Mouse (Mus musculus) erythroblast, adult 5-6 weeks (primary cell): ENCODE measurements at regions not wholly inside any gene's neighbourhood (a gene's known extent, or its start where the extent isn't known, plus 50 kb on each side); places are given as distances from the start of the nearest gene placed in this dataset.

Source experiments
- ATAC-seq: replicated peaks from 2 replicates; pipeline ENCODE4 v1.8.0; 2016; ENCODE audit warnings: moderate number of reproducible peaks, mild to moderate bottlenecking, moderate TSS enrichment, inconsistent platforms; ENCODE audit not compliant: poor library complexity, low FRiP score, severe bottlenecking

DNA sequence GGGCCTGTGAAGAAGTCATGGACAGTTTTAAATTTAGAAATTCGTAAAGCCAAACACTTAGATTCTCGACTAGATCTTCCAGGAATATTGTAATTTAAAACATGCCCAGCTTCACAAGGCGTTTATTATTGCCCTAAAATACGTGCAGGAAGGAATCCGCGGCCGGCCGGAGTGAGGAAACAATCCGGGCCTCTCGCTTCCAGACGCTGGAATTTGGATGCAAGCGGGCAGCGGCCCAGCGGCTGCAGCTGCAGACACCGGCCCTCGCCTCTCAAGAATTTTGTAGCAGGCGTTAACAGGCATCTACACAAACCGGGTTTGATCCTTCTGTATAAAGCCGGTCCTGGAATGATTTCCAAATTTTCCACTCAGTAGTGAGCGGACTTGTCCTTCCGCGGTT, 260.7 kb upstream of the Nfe2l3 start:
- ATAC-seq: no peak

DNA sequence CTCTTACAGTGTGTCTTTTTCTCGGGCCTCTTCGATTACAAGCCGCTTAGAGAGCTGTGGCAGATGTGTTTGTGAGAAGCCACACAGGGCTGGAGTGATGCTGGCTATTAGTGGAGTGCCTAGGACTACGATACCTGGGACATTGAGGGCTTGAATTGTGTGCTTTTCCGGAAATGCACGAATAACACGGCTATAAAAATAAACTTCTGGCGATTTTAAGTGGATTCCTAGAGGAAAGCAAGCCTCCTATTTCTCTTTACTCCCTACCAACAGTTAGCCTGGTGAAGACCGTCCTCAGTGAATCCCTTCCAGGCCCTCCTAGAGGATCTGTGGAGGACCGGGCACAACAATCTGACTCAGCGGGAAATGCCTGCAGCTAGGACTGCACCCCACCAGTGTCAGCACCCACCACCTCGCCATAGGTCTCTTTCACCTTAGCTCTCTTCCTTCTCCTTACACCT, 260.1 kb upstream of the Nfe2l3 start:
- no peak for ATAC-seq

DNA sequence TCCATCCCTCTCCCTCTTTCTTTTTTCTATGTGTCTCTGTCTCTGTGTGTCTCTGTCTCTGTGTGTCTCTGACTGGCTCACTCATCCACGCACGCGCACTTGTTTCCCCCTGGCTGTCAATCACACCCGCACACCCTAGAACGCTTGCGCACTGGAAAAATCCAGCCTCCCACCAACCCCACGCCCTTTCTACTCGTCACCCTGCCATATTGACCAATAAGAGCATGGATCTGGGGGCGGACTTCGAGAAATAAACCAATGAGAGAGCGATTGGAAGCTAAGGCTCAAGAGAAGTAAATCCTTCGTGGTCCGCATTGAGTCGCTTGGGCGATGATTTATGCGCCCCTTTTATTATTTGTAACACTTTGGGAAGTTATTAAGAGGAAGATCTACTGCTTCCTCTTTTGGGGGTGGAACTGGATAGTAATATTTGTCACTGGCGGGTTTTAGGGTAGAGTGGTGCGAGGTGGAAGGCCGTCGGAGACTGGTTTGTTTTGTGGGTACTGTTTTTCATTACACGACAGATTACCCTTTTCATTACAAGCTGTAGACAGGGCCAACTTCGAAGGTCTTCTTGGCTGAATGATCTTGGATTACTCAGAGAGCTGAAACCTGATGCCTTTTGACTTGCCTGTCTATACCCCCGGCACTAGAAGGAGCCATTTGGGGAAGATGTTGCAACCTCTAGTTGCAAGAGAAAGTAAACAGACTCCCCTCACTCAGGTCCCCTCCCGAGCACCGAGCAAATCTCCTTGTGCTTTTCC, 259.4 kb upstream of the Nfe2l3 start:
- ATAC-seq: no peak; the same call in 1 of the 2 replicates

DNA sequence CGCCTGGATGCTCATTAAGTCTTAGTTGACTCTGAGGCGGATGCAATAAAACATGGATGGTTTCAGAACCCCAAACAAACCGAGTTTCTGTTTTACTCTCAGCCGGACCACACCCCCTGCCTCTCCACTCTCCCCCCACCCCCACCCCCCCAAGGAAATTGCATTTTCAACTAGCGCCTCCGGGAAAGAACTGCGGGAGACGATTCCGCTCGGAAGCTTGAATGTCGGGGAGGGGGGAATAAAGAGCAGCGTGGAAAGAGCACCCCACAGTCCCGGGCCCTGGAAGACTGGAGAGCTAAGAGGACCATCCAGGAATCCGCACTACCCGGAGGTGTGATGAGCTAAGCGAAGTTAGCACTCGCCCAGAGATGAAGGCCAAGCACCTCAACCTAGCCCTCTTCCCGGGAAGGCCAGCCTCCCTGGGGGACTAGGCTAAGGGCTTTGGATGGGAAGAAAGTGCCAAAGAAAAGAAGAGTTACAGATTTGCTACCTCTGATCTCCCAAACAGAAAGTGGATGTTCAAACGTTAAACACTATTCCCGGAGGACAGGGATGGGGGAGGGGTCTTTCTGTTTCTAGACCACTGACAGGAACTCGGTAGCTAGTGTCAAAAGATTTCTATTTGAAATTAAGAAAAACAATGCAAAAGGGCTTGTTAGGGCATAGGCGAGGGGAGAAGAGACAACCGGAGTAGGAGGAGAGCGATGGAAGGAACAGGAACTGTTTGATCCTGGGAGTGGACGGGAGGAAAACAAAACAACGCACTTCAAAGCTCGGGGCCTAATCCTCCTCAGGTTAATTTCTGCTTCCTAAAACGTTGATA, 258.6 kb upstream of the Nfe2l3 start:
- ATAC-seq: no peak

DNA sequence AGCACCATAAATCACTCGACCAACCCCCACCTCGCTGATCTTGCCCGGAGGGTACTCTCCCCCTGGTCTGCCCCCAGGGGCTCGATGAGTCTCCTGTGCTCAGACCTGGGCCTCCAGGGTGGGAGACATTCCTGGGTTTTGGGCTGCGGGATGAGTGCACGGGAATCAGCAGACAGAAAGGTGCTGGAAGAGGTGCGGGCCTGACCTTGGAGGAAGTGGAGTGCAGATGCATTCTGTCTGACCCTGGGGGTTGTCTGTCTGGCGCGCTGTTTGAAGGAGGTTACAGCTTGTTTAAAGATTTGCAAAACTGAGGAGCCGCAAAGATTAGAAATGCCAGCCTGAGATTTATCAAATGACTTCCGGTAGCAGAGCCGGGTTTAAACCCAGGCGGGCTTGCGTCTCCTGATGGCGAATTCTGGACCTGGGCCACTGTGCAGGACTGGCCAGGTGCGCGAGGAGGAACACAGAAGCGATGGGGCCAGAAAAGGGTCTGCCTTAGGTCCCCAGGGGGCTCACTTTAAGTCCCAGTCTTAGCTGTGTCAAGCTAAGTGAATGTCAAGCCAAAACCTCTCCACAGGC, 257.9 kb upstream of the Nfe2l3 start:
- ATAC-seq: no peak

DNA sequence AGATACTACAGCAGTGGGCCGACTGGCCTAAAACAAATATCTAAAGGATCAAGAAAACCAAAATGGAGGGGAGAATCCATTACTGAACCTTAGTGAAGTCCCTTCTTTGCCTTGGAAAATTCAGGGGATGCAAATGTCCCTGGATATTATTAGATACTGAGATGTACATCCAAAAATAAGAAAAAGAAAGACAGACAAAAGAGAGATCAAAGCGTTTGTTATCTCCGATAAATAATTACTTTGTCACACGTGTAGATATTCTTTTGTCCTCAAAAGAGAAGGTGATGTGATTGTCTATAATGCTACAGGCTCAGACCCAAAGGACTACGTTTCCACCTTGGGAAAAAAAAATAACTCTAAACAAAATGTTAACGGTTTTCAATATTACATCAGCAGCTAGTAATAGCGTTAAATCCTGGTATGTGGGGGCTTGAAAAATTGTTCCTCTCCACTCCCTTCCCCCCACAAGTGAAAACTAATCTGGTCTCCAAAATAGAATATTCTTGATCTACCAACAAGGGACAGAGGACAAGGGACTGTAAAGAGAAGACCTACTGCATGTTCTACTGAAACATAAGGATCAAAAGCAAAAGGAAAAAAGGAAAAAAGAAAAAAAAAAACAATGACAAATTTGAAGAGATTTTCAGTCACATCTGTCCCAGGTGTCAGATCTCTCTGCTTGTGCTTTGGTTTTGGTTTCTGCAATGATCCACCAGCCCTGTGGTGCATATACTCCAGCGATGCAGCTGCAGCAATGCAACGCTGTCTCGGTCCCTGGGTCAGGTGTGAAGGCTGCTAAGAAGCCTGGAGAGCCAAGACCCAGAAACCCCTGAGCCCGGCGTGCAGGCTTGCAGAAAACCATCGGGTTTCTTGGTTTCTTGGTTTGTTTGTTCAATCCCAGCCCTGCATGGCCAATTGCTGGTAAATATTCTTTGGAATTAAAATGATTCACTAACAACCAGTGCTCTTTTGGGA, 256.6 kb upstream of the Nfe2l3 start:
- no peak for ATAC-seq

DNA sequence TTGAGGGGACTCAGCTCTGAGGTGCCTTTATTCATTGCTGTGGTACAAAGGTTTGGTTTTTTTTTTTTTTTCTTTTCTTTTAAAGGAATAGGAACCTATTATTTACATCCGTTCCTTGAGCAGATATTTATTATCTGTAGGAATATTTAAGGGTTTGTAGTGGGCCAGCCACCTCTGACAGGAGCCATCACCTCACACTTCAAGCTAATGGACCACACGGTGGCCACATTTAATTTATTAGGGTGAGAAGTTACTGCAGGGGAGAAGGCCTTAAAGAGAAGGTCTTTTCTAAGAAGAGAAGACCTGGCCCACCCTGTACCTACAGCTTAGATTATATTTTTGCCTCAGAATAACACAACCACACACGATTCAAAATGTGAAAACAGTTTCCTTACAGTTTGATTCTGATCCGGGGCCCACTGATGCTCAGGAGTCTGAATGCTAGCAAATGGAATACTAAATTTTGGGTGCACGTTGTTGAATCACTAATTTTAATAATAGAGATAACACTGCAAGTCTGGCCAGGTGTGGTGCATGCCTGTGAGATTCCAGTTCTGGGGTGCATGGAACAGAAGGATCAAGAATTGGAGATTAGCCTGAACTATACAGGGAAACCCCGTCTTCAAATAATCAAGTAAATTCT, 255.6 kb upstream of the Nfe2l3 start:
- ATAC-seq: no peak

DNA sequence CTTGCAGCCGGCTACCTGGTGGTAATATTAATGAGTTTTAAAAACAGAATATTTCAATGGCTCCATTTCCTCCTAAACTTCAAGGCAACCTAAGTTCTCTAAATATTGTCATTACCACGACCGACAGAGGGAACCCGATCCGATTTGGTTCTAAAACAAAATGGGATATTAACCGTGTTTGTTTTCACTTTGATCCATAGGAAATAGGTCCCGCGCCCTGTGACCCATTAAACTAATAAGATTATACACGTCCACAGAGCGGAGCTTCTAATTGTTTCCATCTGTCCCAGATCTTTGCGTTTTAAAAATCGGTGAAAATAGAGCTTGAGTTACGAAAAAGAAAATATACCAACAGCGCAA, 254.8 kb upstream of the Nfe2l3 start:
- no peak for ATAC-seq

DNA sequence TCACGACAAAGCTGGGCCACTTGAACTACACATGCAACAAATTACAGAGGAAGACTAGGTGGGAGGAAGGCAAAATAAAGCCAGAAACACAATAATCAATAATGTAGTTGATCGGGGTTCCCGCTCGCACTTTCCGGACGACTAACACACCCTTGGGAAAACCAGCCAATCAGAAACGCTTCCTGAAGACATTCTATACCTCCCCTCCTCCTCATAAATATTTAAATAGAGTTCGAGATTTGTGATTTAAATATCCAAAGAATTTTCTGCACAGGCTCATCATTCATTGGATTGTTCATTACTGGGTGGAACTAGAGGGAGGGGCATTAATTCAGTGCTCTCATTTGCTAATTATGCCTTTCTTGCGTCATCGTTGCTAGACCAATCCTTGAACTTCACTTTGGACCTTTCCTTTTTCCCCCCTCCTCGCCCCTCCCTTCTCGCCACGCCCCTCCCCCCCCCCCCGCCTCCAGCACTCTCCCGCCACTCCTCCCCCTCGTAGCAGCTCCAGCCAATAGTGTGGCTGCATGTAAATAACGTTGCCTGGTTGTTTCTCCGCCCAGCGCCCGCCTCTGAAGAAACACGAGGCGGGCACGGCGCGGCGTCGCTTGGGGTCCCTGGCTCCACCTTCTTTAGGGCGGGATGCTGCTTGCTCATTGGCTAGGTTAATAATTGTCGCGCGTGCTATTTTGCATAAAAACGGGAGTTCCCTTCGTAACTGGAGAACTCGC, 254.2 kb upstream of the Nfe2l3 start:
- ATAC-seq: peak; percentile 77

DNA sequence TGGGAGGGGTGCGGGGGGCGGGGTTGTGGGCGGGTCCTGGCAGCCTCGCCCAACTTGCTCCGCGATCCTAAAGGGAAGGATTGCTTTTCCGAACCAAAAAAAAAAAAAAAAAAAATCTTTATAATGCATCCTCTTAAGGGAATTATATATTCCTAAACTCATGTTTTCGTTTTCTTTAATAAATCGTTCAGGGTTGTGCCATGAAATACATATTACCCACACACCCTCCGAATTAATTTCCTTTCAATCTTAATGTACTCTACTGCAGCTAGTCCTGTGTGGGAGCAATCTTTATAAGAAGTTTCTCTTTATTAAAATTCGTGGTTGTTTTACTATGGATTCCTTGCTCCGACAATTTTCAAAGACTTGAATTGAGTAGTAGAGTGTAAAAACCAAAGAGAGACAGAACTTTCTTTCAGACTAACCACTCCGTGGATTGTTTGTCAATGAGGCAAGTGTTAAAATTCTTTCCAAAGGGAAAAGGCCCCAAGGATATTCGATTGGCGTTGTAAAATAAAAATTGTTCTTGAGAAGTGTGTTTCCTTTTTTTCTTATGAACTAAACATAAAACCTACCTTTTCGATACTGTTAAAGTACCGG, 253.6 kb upstream of the Nfe2l3 start:
- no peak for ATAC-seq

DNA sequence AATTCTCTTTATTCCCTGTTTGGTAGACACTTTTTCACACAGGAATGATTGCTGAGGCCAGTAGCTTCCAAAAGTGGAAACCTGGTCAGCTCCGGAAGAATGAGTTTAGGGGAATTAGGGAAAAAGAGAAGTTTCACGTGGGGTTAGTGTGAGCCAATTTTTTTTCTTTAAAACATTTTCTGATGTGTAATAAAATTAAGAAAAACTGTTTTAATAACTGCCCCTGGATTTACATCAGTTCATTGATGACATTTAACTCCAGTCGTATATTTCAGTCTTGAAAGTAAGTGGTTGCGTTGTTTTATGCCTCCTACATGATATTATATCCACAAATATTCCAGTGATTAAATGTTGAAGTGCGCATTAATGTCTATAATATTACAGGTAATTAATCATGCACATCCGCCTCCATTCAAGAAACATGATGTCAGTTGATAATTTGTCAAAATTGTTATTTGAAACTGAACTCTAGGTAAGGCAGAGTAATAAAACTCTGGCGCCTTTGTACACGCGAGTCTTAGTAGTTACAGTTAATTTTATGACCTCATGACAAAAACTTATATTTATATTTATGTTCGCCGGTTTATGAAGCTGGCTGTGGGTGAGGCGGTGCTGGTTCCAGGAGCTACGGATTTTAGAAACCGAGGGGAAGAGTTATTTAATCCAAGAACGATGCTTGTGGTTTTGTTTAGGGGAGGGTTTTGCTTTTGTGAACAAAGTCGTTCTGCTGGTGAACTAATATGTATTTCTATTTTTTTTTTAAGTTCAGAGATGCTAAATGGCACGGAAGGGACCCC, 252.5 kb upstream of the Nfe2l3 start:
- no peak for ATAC-seq

DNA sequence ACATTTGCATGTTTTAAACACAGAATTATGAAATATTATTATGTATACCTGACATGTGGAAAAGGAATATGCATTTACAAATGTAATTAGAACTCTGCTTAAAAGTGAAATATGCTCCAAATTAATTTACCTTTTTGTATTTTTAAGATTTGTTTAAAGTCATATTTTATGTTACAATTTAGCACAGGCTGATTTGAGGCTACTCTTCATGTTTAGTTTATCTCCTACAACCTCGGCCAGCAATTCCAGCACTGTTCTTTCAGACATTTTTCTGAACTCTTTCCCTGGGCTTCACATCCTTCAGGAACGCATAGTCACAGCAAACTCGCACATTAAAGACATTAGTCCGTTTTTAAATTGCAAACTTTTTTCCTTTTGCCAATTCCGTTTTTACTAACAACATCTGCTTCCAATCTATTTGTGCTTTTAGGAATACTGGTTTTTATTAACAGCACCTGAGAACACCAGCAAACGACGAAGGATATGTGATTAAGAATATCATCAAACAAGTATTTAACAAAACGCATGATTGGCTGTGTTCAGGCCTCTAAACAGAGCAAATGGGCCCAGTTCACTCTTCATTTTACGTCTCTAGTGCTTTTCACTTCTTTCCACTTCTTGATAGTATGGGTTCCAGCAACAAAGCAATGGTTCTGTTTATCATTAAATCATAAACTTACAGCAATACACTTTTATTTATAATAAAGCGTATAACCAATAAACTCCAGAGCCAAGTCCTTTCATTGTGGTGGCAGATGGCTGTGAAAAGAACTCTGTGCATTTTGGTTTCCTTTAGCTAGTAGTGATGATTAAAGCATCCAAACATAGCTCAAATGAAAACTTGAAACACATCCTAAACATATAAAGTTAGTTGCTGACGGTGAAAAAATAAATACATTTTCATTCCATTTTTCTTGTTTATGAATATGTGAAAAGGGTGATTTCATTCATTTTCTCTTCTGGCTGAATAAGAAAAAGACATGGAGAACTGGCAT, 251.3 kb upstream of the Nfe2l3 start:
- ATAC-seq: no peak

DNA sequence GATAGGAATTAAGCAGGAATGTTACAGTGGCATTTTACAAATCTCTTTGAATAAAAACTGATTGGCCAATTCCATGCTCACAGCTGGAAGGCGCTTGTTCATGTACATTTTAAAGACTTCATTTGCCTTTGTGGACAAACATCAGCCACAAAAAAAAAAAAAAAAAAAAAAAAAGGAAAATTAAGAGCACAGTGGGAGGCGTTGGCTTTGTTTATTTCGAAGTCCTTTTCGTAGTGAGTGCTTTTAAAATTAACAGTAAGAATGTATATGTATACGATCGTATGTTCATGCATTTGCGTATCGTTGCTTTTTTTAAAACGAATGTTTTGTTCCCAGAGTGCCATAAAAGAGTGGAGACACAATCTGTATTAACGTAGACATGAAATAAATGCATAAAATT, 250.6 kb upstream of the Nfe2l3 start:
- ATAC-seq: no peak

DNA sequence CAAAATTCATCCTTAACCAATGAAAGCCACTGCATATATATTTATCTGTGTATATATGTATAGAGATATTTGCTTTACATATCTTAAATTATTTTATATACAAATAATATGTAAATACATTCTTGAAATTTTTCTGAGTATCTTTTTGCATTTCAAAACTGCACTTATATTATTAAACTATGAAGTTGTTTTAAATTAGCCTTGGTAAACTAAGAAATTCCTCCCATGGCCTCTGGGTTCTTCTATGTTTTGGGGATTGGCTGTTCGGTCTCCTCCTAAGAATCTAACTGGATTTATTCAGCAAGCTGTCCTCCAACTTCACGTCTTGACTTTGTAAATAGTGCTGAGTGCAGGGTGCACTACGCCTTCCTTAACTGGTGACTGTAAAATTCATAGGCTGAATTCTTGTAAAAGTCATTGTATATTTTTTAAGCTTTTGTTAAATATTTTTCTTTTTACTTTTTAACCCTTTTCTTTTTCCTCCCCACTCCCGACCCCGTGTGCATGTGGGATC, 249.6 kb upstream of the Nfe2l3 start:
- no peak for ATAC-seq

DNA sequence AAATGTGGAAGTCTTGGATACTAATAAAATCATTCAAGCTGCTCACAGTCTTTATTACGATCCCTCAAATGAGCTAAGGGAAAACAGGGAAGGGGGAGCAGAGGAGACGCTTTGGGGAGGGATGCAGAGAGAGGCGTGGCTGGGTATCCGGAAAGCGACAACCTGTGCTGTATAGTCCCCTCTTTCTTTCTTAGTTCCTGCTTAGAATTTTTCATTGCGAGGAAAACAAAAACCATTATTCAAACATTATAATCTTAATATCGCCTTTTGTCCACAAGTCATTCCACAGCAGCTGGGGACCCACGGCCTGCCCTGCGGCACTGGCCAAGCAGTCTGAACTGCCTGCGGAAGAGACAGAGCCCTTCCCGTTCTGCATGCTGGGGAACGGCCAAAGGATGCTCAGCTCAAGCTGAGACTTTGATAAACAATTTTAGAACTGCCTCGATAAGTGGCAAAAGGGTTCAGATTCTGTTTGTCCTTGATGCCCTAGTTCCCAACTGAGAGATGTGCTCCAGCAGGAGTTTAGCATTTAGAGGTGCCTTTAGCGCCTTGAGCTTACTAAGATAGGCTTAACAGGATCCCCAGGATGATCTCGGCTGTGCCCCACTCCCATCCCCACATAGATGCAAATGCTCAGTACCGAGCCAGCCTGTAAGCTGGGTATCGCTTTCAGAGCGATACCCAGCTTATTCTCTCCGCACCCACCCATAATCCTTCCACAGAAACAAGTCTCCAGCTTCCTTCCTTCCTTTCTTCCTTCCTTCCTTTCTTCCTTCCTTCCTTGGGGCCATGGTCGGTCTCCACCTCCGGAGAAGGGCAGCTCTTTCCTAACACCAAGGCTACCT, 248.7 kb upstream of the Nfe2l3 start:
- ATAC-seq: no peak
